10 mouse cellular contexts compared by ENCODE assay signal in genomic region chr15:51103948-51104347, GRCm38 (mm10).
DNase-seq lines count a peak whose midpoint lies in the region; ATAC-seq and TF ChIP-seq lines count a peak whose summit lies in the region.
"Had no signal": no experiment of that assay in that cellular context is flagged by ENCODE, and none has a peak within 500 bp of the region (broad histone marks: within the 10 kb centered on the region; RNA-seq: fewer than 3 reads in every experiment).

No protein-coding gene starts in this region.

- no peak for ATAC-seq in heart, embryonic 12.5 days (ENCODE audit: insufficient number of reproducible peaks, low FRiP score)
- no peak for ATAC-seq in stomach, embryonic 14.5 days (ENCODE audit: insufficient number of reproducible peaks, insufficient read depth, low FRiP score, low read depth)
- no peak for ATAC-seq in stomach, postnatal 0 days (ENCODE audit: low FRiP score, low TSS enrichment)
- ATAC-seq in limb, embryonic 14.5 days (ENCODE audit: low FRiP score, low read depth): no peak
- ATAC-seq in monocyte, adult 5-6 weeks (replicated peaks; ENCODE audit: insufficient number of reproducible peaks, low FRiP score, low TSS enrichment, poor library complexity, severe bottlenecking): no peak

- H3K4me2 ChIP-seq in heart, embryonic 12.5 days: peak overlapping the region; percentile 24; the same call in 1 of the 2 replicates
- H3K4me2 ChIP-seq in stomach, embryonic 14.5 days (replicated peaks; ENCODE audit: low read depth, low read length): peak overlapping the region; percentile 35; the same call in 1 of the 2 replicates
- H3K4me2 ChIP-seq in stomach, postnatal 0 days (replicated peaks; ENCODE audit: low read depth): no peak overlapping the region
- H3K4me2 ChIP-seq in limb, embryonic 14.5 days (replicated peaks; ENCODE audit: low read depth, low read length, severe bottlenecking): peak overlapping the region; percentile 40; the same call in 1 of the 2 replicates

- 81% methylated on average over 7 of the region's 7 CpGs for WGBS in heart, embryonic 12.5 days
- WGBS in stomach, embryonic 14.5 days: 79% methylated on average over 7 of the region's 7 CpGs
- 78% methylated on average over 7 of the region's 7 CpGs for WGBS in stomach, postnatal 0 days
- WGBS in limb, embryonic 14.5 days: 60% methylated on average over 7 of the region's 7 CpGs

- TF ChIP-seq EP300 in stomach, postnatal 0 days (optimal IDR thresholded peaks at IDR 0.05): no peak

- no peak for TF ChIP-seq POLR2A in limb, embryonic 14.5 days (IDR thresholded peaks at IDR 0.05; ENCODE audit: borderline replicate concordance, extremely low read depth, insufficient read depth, insufficient read length)

- intact Hi-C loops in heart, postnatal 14 days (cut with DNase I): no loop called here

- no peak overlapping the region for H3K4me3 ChIP-seq in heart, embryonic 12.5 days
- no peak overlapping the region for H3K4me3 ChIP-seq in stomach, embryonic 14.5 days (ENCODE audit: low read depth, low read length)
- H3K4me3 ChIP-seq in stomach, postnatal 0 days (ENCODE audit: low read depth, low read length): no peak overlapping the region
- peak overlapping the region; percentile 16; the same call in 1 of the 2 replicates for H3K4me3 ChIP-seq in limb, embryonic 14.5 days (replicated peaks; ENCODE audit: low read length)

- H3K4me1 ChIP-seq in heart, embryonic 12.5 days (replicated peaks): no peaks in the 10 kb centered on the region
- no peaks in the 10 kb centered on the region; the same call in 1 of the 2 replicates for H3K4me1 ChIP-seq in stomach, embryonic 14.5 days (ENCODE audit: control insufficient read depth, insufficient read depth, low read length)
- no peaks in the 10 kb centered on the region for H3K4me1 ChIP-seq in stomach, postnatal 0 days (replicated peaks; ENCODE audit: control insufficient read depth, insufficient read depth)
- peaks cover 10% of the 10 kb centered on the region for H3K4me1 ChIP-seq in limb, embryonic 14.5 days (ENCODE audit: control insufficient read depth, insufficient read depth, low read length)

- no peaks in the 10 kb centered on the region for H3K9me3 ChIP-seq in heart, embryonic 12.5 days (replicated peaks)
- H3K9me3 ChIP-seq in stomach, embryonic 14.5 days (ENCODE audit: control insufficient read depth, low read depth, low read length): no peaks in the 10 kb centered on the region
- no peaks in the 10 kb centered on the region for H3K9me3 ChIP-seq in stomach, postnatal 0 days (ENCODE audit: control insufficient read depth, low read length)
- no peaks in the 10 kb centered on the region for H3K9me3 ChIP-seq in limb, embryonic 14.5 days (ENCODE audit: control insufficient read depth, low read length)

- TF ChIP-seq CTCF in stomach, postnatal 0 days (IDR thresholded peaks at IDR 0.05; ENCODE audit: low read depth): no peak

- no peak overlapping the region for H3K27ac ChIP-seq in heart, embryonic 12.5 days (ENCODE audit: poor library complexity, severe bottlenecking)
- no peak overlapping the region for H3K27ac ChIP-seq in stomach, embryonic 14.5 days (ENCODE audit: low read length)
- H3K27ac ChIP-seq in stomach, postnatal 0 days (replicated peaks): no peak overlapping the region
- no peak overlapping the region for H3K27ac ChIP-seq in limb, embryonic 14.5 days (replicated peaks; ENCODE audit: low read depth, low read length)

- no peaks in the 10 kb centered on the region for H3K36me3 ChIP-seq in heart, embryonic 12.5 days
- H3K36me3 ChIP-seq in stomach, embryonic 14.5 days (ENCODE audit: control insufficient read depth, insufficient read depth, low read length): no peaks in the 10 kb centered on the region
- no peaks in the 10 kb centered on the region for H3K36me3 ChIP-seq in stomach, postnatal 0 days (ENCODE audit: control insufficient read depth, insufficient read depth, low read length)
- H3K36me3 ChIP-seq in limb, embryonic 14.5 days (ENCODE audit: control insufficient read depth, insufficient read depth, low read length): no peaks in the 10 kb centered on the region

- DNase-seq in heart, postnatal 14 days: no peak
- DNase-seq in stomach, postnatal 0 days (ENCODE audit: low spot score): no peak
- DNase-seq in limb, embryonic 14.5 days (ENCODE audit: low spot score): no peak
- DNase-seq in embryo, embryonic 10.5 days (ENCODE audit: low spot score): no peak
- no peak for DNase-seq in adrenal gland, adult 2 months
- DNase-seq: adrenal gland, adult 8-10 months; lung, postnatal 4 days had no signal

- no peak overlapping the region for H3K9ac ChIP-seq in heart, embryonic 12.5 days
- no peak overlapping the region for H3K9ac ChIP-seq in stomach, embryonic 14.5 days (replicated peaks; ENCODE audit: low read depth, low read length)
- H3K9ac ChIP-seq in stomach, postnatal 0 days (ENCODE audit: low read length): no peak overlapping the region
- H3K9ac ChIP-seq in limb, embryonic 14.5 days (ENCODE audit: low read depth, low read length, severe bottlenecking): peak overlapping the region; percentile 22; the same call in 1 of the 2 replicates

- no peaks in the 10 kb centered on the region for H3K27me3 ChIP-seq in heart, embryonic 12.5 days (replicated peaks)
- no peaks in the 10 kb centered on the region for H3K27me3 ChIP-seq in stomach, embryonic 14.5 days (ENCODE audit: control insufficient read depth, insufficient read depth, low read length)
- no peaks in the 10 kb centered on the region for H3K27me3 ChIP-seq in stomach, postnatal 0 days (ENCODE audit: control insufficient read depth, insufficient read depth, low read length)
- H3K27me3 ChIP-seq in limb, embryonic 14.5 days (ENCODE audit: control insufficient read depth, insufficient read depth, low read length): no peaks in the 10 kb centered on the region
